Mouse (Mus musculus) midbrain, embryonic 16.5 days (tissue): ENCODE data around the gene Mc1r. TPM values are rescaled to one million over a fixed set of nuclear protein-coding genes. Genes with fewer than 3 reads are reported as not detected.
"Not testable (repeated sequence)": the region's sequence is repeated elsewhere in the genome, so short reads cannot be mapped to it uniquely, and the experiment has no call there.

Experiments
- ATAC-seq: fragments of 200-750 bp; cut with Nextera tagmentation; 2 replicates; pipeline ENCODE4 v1.8.0; 2017; ENCODE audit warnings: moderate TSS enrichment
- H3K27ac ChIP-seq: fragments of 300-500 bp; sonication (generic); 2 replicates; pipeline ENCODE4 v1.5.1; 2014; ENCODE audit warnings: mild to moderate bottlenecking, low read length, mixed read lengths
- H3K27me3 ChIP-seq: fragments of 300-500 bp; sonication (generic); 2 replicates; pipeline ENCODE4 v1.6.1; 2014; ENCODE audit warnings: low read depth, low read length, mixed read lengths; ENCODE audit not compliant: control insufficient read depth, insufficient read depth
- H3K36me3 ChIP-seq: fragments of 300-500 bp; sonication (generic); 2 replicates; pipeline ENCODE4 v1.6.1; 2014; ENCODE audit warnings: mild to moderate bottlenecking, low read length, moderate library complexity, mixed read lengths; ENCODE audit not compliant: control insufficient read depth, insufficient read depth
- H3K4me1 ChIP-seq: fragments of 300-500 bp; sonication (generic); 2 replicates; pipeline ENCODE4 v1.6.1; 2014; ENCODE audit warnings: mild to moderate bottlenecking, low read length, mixed read lengths; ENCODE audit not compliant: control insufficient read depth, insufficient read depth
- H3K4me2 ChIP-seq: fragments of 300-500 bp; sonication (generic); 2 replicates; pipeline ENCODE4 v1.6.1; 2014; ENCODE audit warnings: mild to moderate bottlenecking, low read length, mixed read lengths
- H3K4me3 ChIP-seq: fragments of 300-500 bp; sonication (generic); 2 replicates; pipeline ENCODE4 v1.5.1; 2014; ENCODE audit warnings: low read depth, mild to moderate bottlenecking, low read length, moderate library complexity, mixed read lengths
- H3K9ac ChIP-seq: fragments of 300-500 bp; sonication (generic); 2 replicates; pipeline ENCODE4 v1.6.1; 2014; ENCODE audit warnings: low read depth, low read length, mixed read lengths
- H3K9me3 ChIP-seq: fragments of 300-500 bp; sonication (generic); replicated peaks from 2 replicates; pipeline ENCODE4 v1.6.1; 2014; ENCODE audit warnings: mild to moderate bottlenecking, low read length, mixed read lengths; ENCODE audit not compliant: control insufficient read depth, poor library complexity, severe bottlenecking
- WGBS: fragments of 180-500 bp; shearing (Covaris S2); extraction: QIAGEN DNeasy Blood & Tissue Kit; methylation state at CpG from one replicate; pipeline ENCODE4 v1.1.7; 2014; 5-methylcytosine and 5-hydroxymethylcytosine counted together
- polyA plus RNA-seq: library from polyadenylated mRNA; unstranded; fragments of >200 nt; fragmentation: Nextera tagmentation; extraction: Ambion mirVana; gene quantifications from 2 replicates; pipeline ENCODE4 v1.2.1, GENCODE M21; 2015

Gene Mc1r
- polyA plus RNA-seq, 1 experiment from 2014 or later: 0.08 TPM

DNA sequence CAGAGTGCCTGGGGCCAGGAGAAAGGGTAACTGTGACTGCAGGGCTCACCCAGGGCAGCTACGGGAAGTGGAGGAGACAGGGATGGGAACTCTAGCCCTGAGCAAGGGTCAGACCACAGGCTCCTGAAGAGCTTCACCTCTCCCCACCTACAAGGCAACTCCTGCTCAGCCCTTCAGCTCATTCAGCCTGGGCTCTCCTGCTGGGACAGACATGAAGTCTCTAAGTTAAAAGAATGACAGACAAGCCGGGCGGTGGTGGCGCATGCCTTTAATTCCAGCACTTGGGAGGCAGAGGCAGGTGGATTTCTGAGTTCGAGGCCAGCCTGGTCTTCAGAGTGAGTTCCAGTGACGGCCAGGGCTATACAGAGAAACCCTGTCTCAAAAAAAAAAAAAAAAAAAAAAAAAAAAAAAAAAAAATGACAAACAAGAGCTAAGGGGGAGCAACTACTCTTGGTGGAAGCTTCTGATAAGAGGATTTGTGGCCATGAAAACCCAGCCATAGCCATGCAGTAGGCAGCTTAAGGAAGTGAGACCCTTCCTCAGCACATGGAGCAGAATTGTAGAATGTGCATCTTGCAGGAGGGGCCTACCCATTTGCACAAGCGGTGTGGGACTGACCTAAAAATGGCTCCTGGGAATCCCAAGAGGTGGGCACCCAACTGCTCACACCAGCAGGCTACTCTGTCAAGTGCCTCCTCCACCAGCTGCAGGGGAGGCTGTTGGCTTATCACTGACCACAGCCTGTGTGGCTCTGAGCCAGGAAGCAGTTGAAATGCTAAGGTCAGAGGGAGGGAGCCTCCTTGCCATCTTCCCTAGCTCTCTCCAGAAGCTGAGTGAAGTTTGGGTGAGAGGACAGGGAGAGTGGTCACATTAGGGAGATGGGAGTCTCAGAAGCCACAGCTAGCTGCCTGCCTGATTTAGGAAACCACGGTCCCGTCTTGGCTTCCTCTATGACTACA, 2.0 kb downstream of the Mc1r start:
- Histone ChIP-seq H3K9ac (peak overlapping the region; percentile 100; the same call in 1 of the 2 replicates), H3K4me1 (peaks cover 24% of the 10 kb centered on the region), H3K36me3 (no peaks in the 10 kb centered on the region), H3K9me3 (no peaks in the 10 kb centered on the region), H3K4me2 (peak overlapping the region; percentile 99), H3K4me3 (0 out of 2 replicates have a peak overlapping the region, but pooled peaks have one; percentile 93), H3K27me3 (no peaks in the 10 kb centered on the region), H3K27ac (peak overlapping the region; percentile 99)
- WGBS: 77% methylated on average over 9 of the region's 9 CpGs
- ATAC-seq: no peak

DNA sequence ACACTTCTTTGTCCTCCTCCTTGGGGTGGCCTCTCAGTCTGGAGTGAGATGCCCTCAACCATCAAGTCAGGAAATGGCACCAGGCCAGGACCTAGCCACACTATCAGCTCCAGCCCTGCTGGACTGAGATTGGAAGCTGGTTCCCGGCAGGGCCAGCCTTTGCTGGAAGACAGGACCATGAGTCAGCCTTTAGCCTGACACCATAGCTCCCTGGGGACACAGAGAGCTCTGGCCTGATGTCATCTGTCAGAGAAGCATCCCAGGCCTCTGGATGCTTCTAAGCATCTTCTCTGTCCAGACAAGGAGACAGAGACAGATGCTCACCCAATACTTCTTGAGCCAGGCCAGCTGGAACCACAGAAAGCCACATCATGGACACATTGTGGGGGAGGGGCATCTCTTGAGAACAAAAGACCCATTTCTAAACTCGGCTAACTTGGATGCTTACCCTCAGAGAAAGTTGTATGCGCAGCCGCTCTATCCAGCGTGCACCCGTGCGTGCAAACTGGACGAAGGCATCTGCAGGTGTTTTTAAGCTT, 3.2 kb downstream of the Mc1r start:
- WGBS: 12% methylated on average over 8 of the region's 8 CpGs
- H3K9ac ChIP-seq: peak overlapping the region; percentile 100
- peak overlapping the region; percentile 93 for H3K4me3 ChIP-seq
- H3K4me2 ChIP-seq: peak overlapping the region; percentile 99
- H3K27me3 ChIP-seq: no peaks in the 10 kb centered on the region
- ATAC-seq: no peak
- H3K9me3 ChIP-seq: no peaks in the 10 kb centered on the region
- H3K36me3 ChIP-seq: no peaks in the 10 kb centered on the region
- peaks cover 17% of the 10 kb centered on the region for H3K4me1 ChIP-seq
- peak overlapping the region; percentile 99 for H3K27ac ChIP-seq

DNA sequence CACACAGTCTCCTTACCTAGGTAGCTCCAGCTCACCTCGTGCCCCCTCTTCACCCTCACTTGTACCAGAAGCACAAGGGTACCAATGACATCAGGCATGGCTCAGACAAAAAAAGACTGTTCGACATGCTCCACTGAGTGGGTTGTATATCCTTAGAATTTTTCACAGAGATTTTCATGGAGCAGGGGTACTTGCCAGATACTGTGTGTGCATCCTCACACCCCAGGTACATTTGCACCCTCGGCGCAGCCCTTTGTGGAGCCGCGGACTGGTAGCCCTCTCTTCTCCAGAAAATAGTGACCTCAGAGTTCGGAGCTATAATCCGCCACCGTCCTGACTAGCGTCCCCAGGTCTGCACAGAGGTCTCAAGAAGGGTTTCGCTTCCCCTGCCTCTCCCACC, 3.9 kb downstream of the Mc1r start:
- peak; percentile 25 for ATAC-seq
- Histone ChIP-seq H3K9ac (peak overlapping the region; percentile 100), H3K27me3 (no peaks in the 10 kb centered on the region), H3K36me3 (no peaks in the 10 kb centered on the region), H3K4me1 (peaks cover 22% of the 10 kb centered on the region), H3K27ac (peak overlapping the region; percentile 99), H3K4me2 (peak overlapping the region; percentile 99), H3K4me3 (peak overlapping the region; percentile 93), H3K9me3 (no peaks in the 10 kb centered on the region)
- 2% methylated on average over 11 of the region's 11 CpGs for WGBS

DNA sequence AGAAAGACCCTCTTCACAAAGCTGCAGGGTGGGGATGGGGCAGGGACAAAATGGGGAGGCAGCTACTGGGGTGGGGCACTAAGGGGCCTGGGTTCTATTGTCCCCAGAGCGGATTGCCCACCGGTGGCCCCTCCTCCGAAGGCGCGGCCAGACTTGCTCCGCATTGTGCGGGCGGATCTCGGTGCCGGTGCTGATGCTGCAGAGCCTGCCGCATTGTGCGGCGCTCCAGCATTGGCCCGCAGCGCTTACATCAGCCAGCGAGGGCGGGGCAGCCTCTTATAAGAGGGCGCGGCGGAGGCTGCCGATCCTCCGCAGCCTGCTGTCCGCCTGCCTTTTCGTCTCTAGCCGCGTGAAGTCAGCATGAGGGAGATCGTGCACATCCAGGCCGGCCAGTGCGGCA, 4.3 kb downstream of the Mc1r start, which contains the start of gene Tubb3:
Tubb3 (plus strand) TSS at position 179 of the 400 bp plus-strand sequence.
- under 1% methylated on average over 29 of the region's 29 CpGs for WGBS
- peak within 1 kb of the TSS; percentile 99 for H3K4me2 ChIP-seq
- H3K9ac ChIP-seq: peak within 1 kb of the TSS; percentile 100
- peak within 1 kb of the TSS; percentile 99 for H3K27ac ChIP-seq
- H3K27me3 ChIP-seq: no peaks in the 10 kb centered on the region
- no peaks in the 10 kb centered on the region for H3K36me3 ChIP-seq
- peaks cover 26% of the 10 kb centered on the region for H3K4me1 ChIP-seq
- ATAC-seq: peak; percentile 95
- H3K9me3 ChIP-seq: no peaks in the 10 kb centered on the region
- H3K4me3 ChIP-seq: peak within 1 kb of the TSS; percentile 93

DNA sequence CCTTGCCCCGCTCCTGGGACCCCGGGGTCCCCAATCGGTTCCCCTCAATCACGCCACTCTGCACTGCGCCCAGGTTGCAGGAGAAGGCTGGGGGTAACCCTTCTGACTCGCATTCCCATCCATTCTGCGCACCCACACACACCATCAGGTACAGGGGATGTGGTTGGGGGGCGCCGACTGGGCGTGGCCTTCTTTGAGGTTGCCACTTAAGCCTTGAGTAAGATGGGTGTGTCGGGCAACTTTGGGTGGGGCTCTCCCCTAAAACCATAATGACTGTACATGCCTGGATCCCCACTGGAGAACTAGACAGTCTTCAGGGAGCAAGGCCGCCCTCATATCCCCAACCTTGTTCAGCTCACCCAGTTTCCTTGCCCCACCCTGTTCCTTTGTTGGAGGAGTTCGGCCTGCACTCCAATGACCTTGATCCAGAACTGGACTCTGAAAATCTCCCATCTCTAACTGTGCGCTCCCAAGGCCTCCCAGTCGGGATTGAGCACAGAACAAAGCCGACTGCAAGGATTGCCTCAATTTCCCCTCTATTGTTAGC, 4.9 kb downstream of the Mc1r start:
- peak overlapping the region; percentile 99 for H3K4me2 ChIP-seq
- H3K4me1 ChIP-seq: peaks cover 29% of the 10 kb centered on the region
- no peaks in the 10 kb centered on the region for H3K36me3 ChIP-seq
- peak overlapping the region; percentile 100 for H3K9ac ChIP-seq
- H3K27ac ChIP-seq: peak overlapping the region; percentile 99
- H3K27me3 ChIP-seq: no peaks in the 10 kb centered on the region
- peak; percentile 55 for ATAC-seq
- under 1% methylated on average over 16 of the region's 16 CpGs for WGBS
- H3K9me3 ChIP-seq: no peaks in the 10 kb centered on the region
- peak overlapping the region; percentile 93 for H3K4me3 ChIP-seq

DNA sequence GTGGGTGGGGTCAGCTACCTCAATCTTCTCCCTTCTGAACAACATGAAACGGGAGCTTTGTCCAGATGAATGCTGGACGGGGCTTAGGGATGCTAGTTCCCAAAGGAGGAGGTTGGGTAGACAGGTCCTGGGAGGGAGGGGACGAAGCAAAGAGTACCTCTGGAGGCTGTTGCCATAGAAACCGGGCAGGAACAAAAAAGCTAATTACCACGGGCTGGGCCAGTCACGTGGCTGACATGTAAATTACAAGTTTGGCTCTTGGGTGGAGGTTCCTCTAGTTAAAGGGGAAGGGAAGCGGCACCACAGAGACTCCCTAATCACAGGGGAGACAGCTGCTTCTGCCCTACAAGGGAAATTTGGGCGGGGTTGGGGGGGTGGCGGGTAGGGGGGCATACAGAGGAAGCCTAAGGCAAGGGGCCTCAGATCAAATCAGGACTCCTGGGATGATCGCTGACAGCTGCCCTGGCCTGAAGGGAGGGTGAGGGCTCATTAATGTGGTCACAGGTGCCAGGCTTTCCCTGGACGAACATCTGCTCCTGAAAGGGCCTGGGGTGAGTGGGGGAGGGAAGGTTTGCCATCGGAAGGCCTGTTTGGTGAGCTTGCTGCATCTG, 5.8 kb downstream of the Mc1r start:
- peaks cover 33% of the 10 kb centered on the region for H3K4me1 ChIP-seq
- H3K4me2 ChIP-seq: peak overlapping the region; percentile 99
- H3K36me3 ChIP-seq: no peaks in the 10 kb centered on the region
- no peaks in the 10 kb centered on the region for H3K27me3 ChIP-seq
- H3K9me3 ChIP-seq: no peaks in the 10 kb centered on the region
- WGBS: under 1% methylated on average over 12 of the region's 12 CpGs
- H3K9ac ChIP-seq: peak overlapping the region; percentile 100
- peak overlapping the region; percentile 99 for H3K27ac ChIP-seq
- peak overlapping the region; percentile 93 for H3K4me3 ChIP-seq
- ATAC-seq: no peak

DNA sequence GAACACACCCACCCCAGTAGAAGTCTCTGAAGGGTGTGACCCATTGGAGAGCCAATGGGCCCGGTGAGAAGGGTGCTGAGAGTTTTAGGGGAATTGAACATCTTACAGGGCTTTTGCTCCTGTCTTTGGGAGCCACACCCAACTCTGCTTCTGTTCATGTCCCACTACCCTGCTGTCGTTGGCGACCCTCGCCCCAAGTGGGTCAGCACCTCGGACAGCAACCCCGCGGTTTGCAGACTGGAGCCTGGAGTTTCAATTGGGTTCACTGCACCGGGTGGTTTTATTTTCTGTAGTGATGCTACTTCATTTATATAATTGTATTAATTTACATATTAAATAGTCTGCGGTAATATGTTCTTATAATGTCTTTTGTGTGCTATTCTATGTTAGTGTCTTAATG, 7.3 kb downstream of the Mc1r start:
- H3K9ac ChIP-seq: peak overlapping the region; percentile 100
- H3K36me3 ChIP-seq: peaks cover 10% of the 10 kb centered on the region
- peak overlapping the region; percentile 99 for H3K27ac ChIP-seq
- H3K4me1 ChIP-seq: peaks cover 34% of the 10 kb centered on the region
- no peak for ATAC-seq
- H3K4me3 ChIP-seq: peak overlapping the region; percentile 93
- H3K27me3 ChIP-seq: no peaks in the 10 kb centered on the region
- 7% methylated on average over 9 of the region's 9 CpGs for WGBS
- no peaks in the 10 kb centered on the region for H3K9me3 ChIP-seq
- H3K4me2 ChIP-seq: peak overlapping the region; percentile 99

DNA sequence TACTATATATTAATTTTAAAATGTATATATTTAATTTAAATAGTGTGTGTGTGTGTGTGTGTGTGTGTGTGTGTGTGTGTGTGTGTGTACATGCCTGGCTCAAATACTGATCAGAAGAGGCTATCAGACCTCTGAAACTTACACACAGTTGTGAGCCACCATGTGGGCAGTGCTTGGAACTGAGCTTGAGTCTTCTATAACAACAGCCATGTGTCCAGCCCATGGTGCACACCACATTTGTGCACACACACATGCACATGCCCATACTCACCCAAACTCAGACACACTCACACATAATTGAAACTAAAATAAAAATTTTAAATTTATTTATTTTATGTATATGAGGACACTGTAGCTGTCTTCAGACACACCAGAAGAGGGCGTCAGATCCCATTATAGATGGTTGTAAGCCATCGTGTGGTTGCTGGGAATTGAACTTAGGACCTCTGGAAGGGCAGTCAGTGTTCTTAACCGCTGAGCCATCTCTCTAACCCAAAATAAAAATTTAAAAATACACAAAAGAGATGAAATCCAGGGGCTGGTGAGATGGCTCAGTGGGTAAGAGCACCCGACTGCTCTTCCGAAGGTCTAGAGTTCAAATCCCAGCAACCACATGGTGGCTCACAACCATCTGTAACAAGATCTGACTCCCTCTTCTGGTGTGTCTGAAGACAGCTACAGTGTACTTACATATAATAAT, 8.2 kb downstream of the Mc1r start:
- not testable (repeated sequence) for H3K9ac ChIP-seq, H3K27me3 ChIP-seq, H3K9me3 ChIP-seq, ATAC-seq, H3K27ac ChIP-seq
- peak overlapping the region; percentile 93 for H3K4me3 ChIP-seq
- peaks cover 26% of the 10 kb centered on the region for H3K4me1 ChIP-seq
- H3K4me2 ChIP-seq: peak overlapping the region; percentile 99
- 78% methylated on average over 5 of the region's 5 CpGs for WGBS
- peaks cover 16% of the 10 kb centered on the region for H3K36me3 ChIP-seq
